Mouse (Mus musculus): Measurements from ENCODE around the gene Hspb1.

Gene Hspb1

GRCm38 (mm10) chr5:135887675-135888102 is at the start of gene Hspb1:
TSS of gene Hspb1 (plus strand) at chr5:135887919.
- peak; percentile 89 for DNase-seq

- no peak for DNase-seq
Observed at GRCm38 (mm10) chr5:135841651-135842050, 46.1 kb upstream of the Hspb1 start.

- DNase-seq = peak; percentile 18
Observed at GRCm38 (mm10) chr5:135843418-135843817, 44.3 kb upstream of the Hspb1 start.

GRCm38 (mm10) chr5:135845676-135846320 is 41.9 kb upstream of the Hspb1 start:
- no peak for DNase-seq

- DNase-seq = no peak
Observed at GRCm38 (mm10) chr5:135847460-135847859, 40.3 kb upstream of the Hspb1 start.

- DNase-seq = no peak
Observed at GRCm38 (mm10) chr5:135847881-135848280, 39.8 kb upstream of the Hspb1 start.

GRCm38 (mm10) chr5:135851024-135851423 is 36.7 kb upstream of the Hspb1 start:
- no peak for DNase-seq

- no peak for DNase-seq
Observed at GRCm38 (mm10) chr5:135851481-135851880, 36.2 kb upstream of the Hspb1 start.

GRCm38 (mm10) chr5:135852421-135852820 is 35.3 kb upstream of the Hspb1 start:
- no peak for DNase-seq

GRCm38 (mm10) chr5:135853731-135854130 is 34.0 kb upstream of the Hspb1 start:
- no peak for DNase-seq

- peak; percentile 78 for DNase-seq
Observed at GRCm38 (mm10) chr5:135855156-135855555, 32.6 kb upstream of the Hspb1 start.

GRCm38 (mm10) chr5:135866662-135867061 is 21.1 kb upstream of the Hspb1 start:
- DNase-seq = no peak

- DNase-seq = no peak
Observed at GRCm38 (mm10) chr5:135867637-135868593, 19.8 kb upstream of the Hspb1 start.

GRCm38 (mm10) chr5:135868653-135869052 is 19.1 kb upstream of the Hspb1 start:
- DNase-seq = no peak

- DNase-seq = no peak
Observed at GRCm38 (mm10) chr5:135869661-135870423, 17.9 kb upstream of the Hspb1 start.

GRCm38 (mm10) chr5:135870505-135870904 is 17.2 kb upstream of the Hspb1 start:
- DNase-seq = no peak

GRCm38 (mm10) chr5:135872996-135873395 is 14.7 kb upstream of the Hspb1 start:
- no peak for DNase-seq

GRCm38 (mm10) chr5:135873753-135874152 is 14.0 kb upstream of the Hspb1 start:
- DNase-seq = no peak

- DNase-seq = peak; percentile 76
Observed at GRCm38 (mm10) chr5:135877180-135877579, 10.5 kb upstream of the Hspb1 start.

- peak; percentile 72 for DNase-seq
Observed at GRCm38 (mm10) chr5:135877831-135878231, 9.9 kb upstream of the Hspb1 start.

- DNase-seq = peak; percentile 74
Observed at GRCm38 (mm10) chr5:135879449-135880158, 8.1 kb upstream of the Hspb1 start.

GRCm38 (mm10) chr5:135884641-135885040 is 3.1 kb upstream of the Hspb1 start:
- no peak for DNase-seq

All from kidney, adult 18-20 months (tissue).